8 mouse cellular contexts compared by ENCODE assay signal in the genomic region with DNA sequence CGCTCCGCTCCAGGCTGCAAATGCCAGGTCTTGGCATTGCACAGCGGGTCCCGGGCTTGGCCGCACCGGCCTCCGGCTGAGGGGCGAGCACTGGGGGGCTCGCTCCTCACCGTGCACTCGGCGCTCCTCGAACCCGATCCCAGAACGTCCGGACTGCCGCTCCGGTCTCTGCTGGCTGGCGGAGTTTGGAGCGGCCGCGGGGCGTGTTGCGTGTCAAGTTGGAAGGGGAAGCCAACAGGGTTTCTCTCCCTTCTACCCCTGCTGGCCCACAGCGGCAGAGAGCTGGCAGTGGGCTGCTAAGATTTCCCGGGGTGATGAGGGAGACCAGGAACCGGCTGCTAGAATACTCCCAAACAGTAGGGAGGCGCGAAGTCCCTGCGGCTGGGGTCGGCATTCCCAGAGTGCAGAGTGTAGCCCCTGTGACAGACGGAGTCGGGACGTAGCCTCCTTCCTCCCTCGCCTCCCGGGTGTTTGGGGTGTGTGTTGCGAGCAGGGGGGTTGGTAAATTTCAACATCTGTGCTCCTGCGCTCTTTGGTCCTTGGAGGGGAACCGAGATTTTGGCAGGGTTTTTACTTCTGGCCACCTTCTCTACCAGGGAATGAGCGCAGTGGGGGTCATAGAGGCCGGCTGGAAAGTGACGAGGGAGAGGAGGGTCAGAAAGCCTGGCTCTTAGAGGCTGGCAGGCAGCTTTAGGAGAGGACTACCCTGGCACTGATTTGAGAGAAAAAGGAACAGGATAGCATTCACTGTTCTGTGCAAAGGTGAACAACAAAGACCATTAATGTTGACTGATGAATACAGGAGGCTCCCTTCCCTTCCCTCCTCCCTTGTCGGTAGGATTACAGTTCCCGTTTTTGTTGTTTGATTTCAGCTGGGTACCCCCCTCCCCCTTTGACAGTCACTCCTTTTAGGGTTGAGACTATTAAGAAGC. TPM values are rescaled to one million over a fixed set of nuclear protein-coding genes. Genes with fewer than 3 reads are reported as not detected.
A peak's percentile ranks its signal among the peaks of the same experiment; 100 is the strongest.
DNase-seq lines count a peak whose midpoint lies in the region; ATAC-seq and TF ChIP-seq lines count a peak whose summit lies in the region.

No protein-coding gene starts in this region.

- TF ChIP-seq POLR2A in limb, embryonic 14.5 days (IDR thresholded peaks at IDR 0.05; ENCODE audit: borderline replicate concordance, extremely low read depth, insufficient read depth, insufficient read length) = no peak

- ATAC-seq in intestine, embryonic 15.5 days = no peak; the same call in 1 of the 2 replicates
- ATAC-seq in limb, embryonic 14.5 days (ENCODE audit: low FRiP score, low read depth) = no peak; the same call in 1 of the 2 replicates
- ATAC-seq in midbrain, embryonic 14.5 days (ENCODE audit: low FRiP score, low TSS enrichment) = peak; percentile 3
- ATAC-seq in stomach, embryonic 15.5 days (ENCODE audit: insufficient read depth, low FRiP score, low read depth) = peak; percentile 1; the same call in 1 of the 2 replicates

- WGBS in intestine, embryonic 15.5 days = under 1% methylated on average over 44 of the region's 44 CpGs
- under 1% methylated on average over 40 of the region's 44 CpGs for WGBS in limb, embryonic 14.5 days
- WGBS in midbrain, embryonic 14.5 days = under 1% methylated on average over 44 of the region's 44 CpGs
- WGBS in stomach, embryonic 15.5 days = under 1% methylated on average over 44 of the region's 44 CpGs

- intact Hi-C loops in gastrocnemius, postnatal 36 days (cut with DNase I) = loop anchor here (5.0 to 10.0 kb wide), 2 partner anchors 189 to 368 kb away; no protein-coding TSS in a partner anchor

- H3K9ac ChIP-seq in intestine, embryonic 15.5 days = peak overlapping the region; percentile 76
- H3K9ac ChIP-seq in limb, embryonic 14.5 days (ENCODE audit: low read depth, low read length, severe bottlenecking) = peak overlapping the region; percentile 71
- peak overlapping the region; percentile 80 for H3K9ac ChIP-seq in midbrain, embryonic 14.5 days (replicated peaks; ENCODE audit: low read length)
- peak overlapping the region; percentile 57 for H3K9ac ChIP-seq in stomach, embryonic 15.5 days

- peak; percentile 55 for DNase-seq in urinary bladder, adult 2 months (ENCODE audit: low spot score)
- no peak for DNase-seq in urinary bladder, postnatal 10 days (ENCODE audit: low spot score)
- peak; percentile 37 to 50 for DNase-seq in cerebellum, postnatal 4 days (ENCODE audit: low spot score in 2 of 2)
- DNase-seq in gastrocnemius, postnatal 36 days = peak; percentile 36 to 48
- peak; percentile 12 for DNase-seq in limb, embryonic 14.5 days (ENCODE audit: low spot score)
- DNase-seq in midbrain, embryonic 14.5 days = peak; percentile 72

- peak overlapping the region; percentile 64 for H3K4me3 ChIP-seq in intestine, embryonic 15.5 days (replicated peaks)
- H3K4me3 ChIP-seq in limb, embryonic 14.5 days (replicated peaks; ENCODE audit: low read length) = peak overlapping the region; percentile 61
- peak overlapping the region; percentile 68 for H3K4me3 ChIP-seq in midbrain, embryonic 14.5 days (replicated peaks; ENCODE audit: low read depth, low read length)
- peak overlapping the region; percentile 92 for H3K4me3 ChIP-seq in stomach, embryonic 15.5 days (replicated peaks)

- H3K27me3 ChIP-seq in intestine, embryonic 15.5 days (replicated peaks) = no peaks in the 10 kb centered on the region
- H3K27me3 ChIP-seq in limb, embryonic 14.5 days (ENCODE audit: control insufficient read depth, insufficient read depth, low read length) = no peaks in the 10 kb centered on the region
- H3K27me3 ChIP-seq in midbrain, embryonic 14.5 days (ENCODE audit: control insufficient read depth, insufficient read depth, low read length) = no peaks in the 10 kb centered on the region
- no peaks in the 10 kb centered on the region for H3K27me3 ChIP-seq in stomach, embryonic 15.5 days (replicated peaks)

- peaks cover 8% of the 10 kb centered on the region for H3K4me1 ChIP-seq in intestine, embryonic 15.5 days (replicated peaks)
- H3K4me1 ChIP-seq in limb, embryonic 14.5 days (ENCODE audit: control insufficient read depth, insufficient read depth, low read length) = peaks cover 18% of the 10 kb centered on the region
- H3K4me1 ChIP-seq in midbrain, embryonic 14.5 days (ENCODE audit: control insufficient read depth, insufficient read depth, low read length) = peaks cover 25% of the 10 kb centered on the region
- H3K4me1 ChIP-seq in stomach, embryonic 15.5 days = peaks cover 12% of the 10 kb centered on the region; the same call in 1 of the 2 replicates

- no peaks in the 10 kb centered on the region for H3K9me3 ChIP-seq in intestine, embryonic 15.5 days
- H3K9me3 ChIP-seq in limb, embryonic 14.5 days (ENCODE audit: control insufficient read depth, low read length) = no peaks in the 10 kb centered on the region
- H3K9me3 ChIP-seq in midbrain, embryonic 14.5 days (ENCODE audit: control insufficient read depth, low read length) = no peaks in the 10 kb centered on the region
- no peaks in the 10 kb centered on the region for H3K9me3 ChIP-seq in stomach, embryonic 15.5 days

- H3K36me3 ChIP-seq in intestine, embryonic 15.5 days = no peaks in the 10 kb centered on the region
- no peaks in the 10 kb centered on the region for H3K36me3 ChIP-seq in limb, embryonic 14.5 days (ENCODE audit: control insufficient read depth, insufficient read depth, low read length)
- H3K36me3 ChIP-seq in midbrain, embryonic 14.5 days (ENCODE audit: control insufficient read depth, insufficient read depth, low read length) = no peaks in the 10 kb centered on the region
- no peaks in the 10 kb centered on the region for H3K36me3 ChIP-seq in stomach, embryonic 15.5 days

- H3K27ac ChIP-seq in intestine, embryonic 15.5 days = peak overlapping the region; percentile 72
- H3K27ac ChIP-seq in limb, embryonic 14.5 days (replicated peaks; ENCODE audit: low read depth, low read length) = peak overlapping the region; percentile 85
- H3K27ac ChIP-seq in midbrain, embryonic 14.5 days (replicated peaks; ENCODE audit: low read depth, low read length) = peak overlapping the region; percentile 96
- peak overlapping the region; percentile 81 for H3K27ac ChIP-seq in stomach, embryonic 15.5 days

- peak overlapping the region; percentile 94 for H3K4me2 ChIP-seq in intestine, embryonic 15.5 days (replicated peaks)
- peak overlapping the region; percentile 81 for H3K4me2 ChIP-seq in limb, embryonic 14.5 days (replicated peaks; ENCODE audit: low read depth, low read length, severe bottlenecking)
- H3K4me2 ChIP-seq in midbrain, embryonic 14.5 days (ENCODE audit: low read length) = peak overlapping the region; percentile 61
- peak overlapping the region; percentile 97 for H3K4me2 ChIP-seq in stomach, embryonic 15.5 days

RNA-seq across cellular contexts. Expression of a gene that starts 1.0 kb away (rescaled TPM):
- 4.1 and 5.1 TPM in 2 replicates for polyA plus RNA-seq in urinary bladder, adult 2 months (2012; rRNA removed)
- 10 to 100 TPM; 10.4 to 11.6 TPM for total RNA-seq in gastrocnemius, postnatal 36 days (2021)
- polyA plus RNA-seq in intestine, embryonic 15.5 days (2015; fragmentation: Nextera tagmentation; extraction: Ambion mirVana) = 5.7 and 7.1 TPM in 2 replicates
- 7.7 and 9.0 TPM in 2 replicates for polyA plus RNA-seq in limb, embryonic 14.5 days (2012; rRNA removed)
- 12.2 and 15.0 TPM in 2 replicates for polyA plus RNA-seq in limb, embryonic 14.5 days (2014; fragmentation: Nextera tagmentation; extraction: Ambion mirVana)
- 30.5 and 34.3 TPM in 2 replicates for polyA plus RNA-seq in midbrain, embryonic 14.5 days (2014; fragmentation: Nextera tagmentation; extraction: Ambion mirVana)
- polyA plus RNA-seq in stomach, embryonic 15.5 days (2015; fragmentation: Nextera tagmentation; extraction: Ambion mirVana) = 7.8 and 7.9 TPM in 2 replicates

RNA-seq across cellular contexts. Expression of a gene that starts 1.0 kb away (rescaled TPM):
- polyA plus RNA-seq in urinary bladder, adult 2 months (2012; rRNA removed) = 19.3 and 22.1 TPM in 2 replicates
- total RNA-seq in gastrocnemius, postnatal 36 days (2021) = 1 to 10 TPM; 6.8 to 9.4 TPM
- 31.4 and 34.3 TPM in 2 replicates for polyA plus RNA-seq in intestine, embryonic 15.5 days (2015; fragmentation: Nextera tagmentation; extraction: Ambion mirVana)
- 18.3 and 22.0 TPM in 2 replicates for polyA plus RNA-seq in limb, embryonic 14.5 days (2012; rRNA removed)
- polyA plus RNA-seq in limb, embryonic 14.5 days (2014; fragmentation: Nextera tagmentation; extraction: Ambion mirVana) = 40.7 and 41.9 TPM in 2 replicates
- 31.8 and 32.1 TPM in 2 replicates for polyA plus RNA-seq in midbrain, embryonic 14.5 days (2014; fragmentation: Nextera tagmentation; extraction: Ambion mirVana)
- 32.4 and 34.2 TPM in 2 replicates for polyA plus RNA-seq in stomach, embryonic 15.5 days (2015; fragmentation: Nextera tagmentation; extraction: Ambion mirVana)

Comparison
In these comparisons a context has a peak if more than half of its experiments do, and no peak if none do; other contexts are left out.
1. ATAC-seq: peak in midbrain, embryonic 14.5 days (single experiment) and stomach, embryonic 15.5 days (single experiment); none in intestine, embryonic 15.5 days (single experiment) and limb, embryonic 14.5 days (single experiment).
2. Peak in every context shown above with its lines, with median percentiles within 50 percentile points of each other: H3K27ac ChIP-seq, H3K4me2 ChIP-seq, H3K4me3 ChIP-seq and H3K9ac ChIP-seq.